Mouse (Mus musculus) right cerebral cortex, postnatal 36 days (tissue): ENCODE measurements around the gene Zdhhc24.

ENCODE experiments used
- DNase-seq, 2 experiments: peaks; one replicate each; pipeline ENCODE4 v3.0.0; 2022; ENCODE audit warnings: low spot score in 2 of 2, mixed read lengths in 1 of 2

Zdhhc24 gene

DNA sequence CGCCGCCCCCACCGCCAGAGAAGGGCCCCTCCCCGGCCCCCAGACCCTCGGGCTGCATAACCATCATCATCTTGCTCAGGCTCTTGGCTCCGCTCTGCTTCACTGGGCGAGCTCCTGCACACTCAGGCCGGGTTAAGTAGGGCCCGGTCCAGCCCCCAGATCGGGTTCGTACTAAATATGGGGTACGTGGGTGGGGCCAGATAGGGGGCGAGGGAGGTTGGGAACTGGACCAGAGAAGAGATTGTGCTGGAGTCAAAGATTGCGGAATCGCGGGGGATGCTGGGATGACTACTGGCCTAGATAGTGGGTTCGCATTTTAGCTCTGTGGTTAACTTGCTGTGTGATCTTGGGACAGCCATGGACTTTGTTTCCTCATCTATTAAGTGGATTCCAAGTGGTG, 683 bp upstream of the Zdhhc24 start, which contains the start of gene Actn3:
TSS of gene Actn3 (minus strand) at position 125 of the 400 bp plus-strand sequence.
- no peak for DNase-seq

DNA sequence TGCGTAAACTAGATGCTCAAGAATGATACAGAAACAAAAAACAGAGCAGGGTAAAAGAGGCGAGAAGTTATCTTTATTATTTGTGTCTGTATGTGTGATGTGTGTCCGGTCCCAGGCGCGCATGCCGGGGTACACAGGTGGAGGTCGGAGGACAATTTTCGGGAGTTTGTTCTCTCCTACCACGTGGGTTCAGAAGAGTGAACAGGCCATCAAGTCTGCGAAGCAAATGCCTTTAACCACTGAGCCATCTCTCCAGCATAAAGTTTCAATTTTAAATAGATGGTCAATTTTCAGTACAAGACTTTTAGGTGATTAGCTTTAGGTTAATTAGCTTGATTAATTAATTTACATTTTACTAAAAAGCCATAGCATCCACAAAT, 846 bp downstream of the Zdhhc24 start:
- no peak for DNase-seq

DNA sequence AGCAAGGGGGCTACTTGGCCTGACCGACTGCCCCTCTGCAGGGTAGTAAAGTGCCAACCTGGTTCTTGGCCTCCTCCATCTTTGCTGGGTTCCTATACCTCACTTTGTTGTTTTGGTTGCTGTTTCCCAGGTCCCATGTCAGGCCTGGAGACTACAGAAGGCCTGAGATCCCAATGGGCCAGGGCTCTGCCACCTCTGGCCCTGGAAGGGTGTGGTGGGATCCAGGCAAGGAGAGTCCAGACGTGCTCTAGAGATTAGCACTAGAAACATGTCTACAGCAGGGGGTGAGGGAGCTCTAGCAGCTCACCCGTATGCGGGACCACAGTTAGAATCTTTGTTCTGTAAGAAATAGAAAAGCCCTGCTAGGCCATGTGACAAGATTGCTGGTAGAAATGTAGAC, 5.5 kb downstream of the Zdhhc24 start:
- no peak for DNase-seq

DNA sequence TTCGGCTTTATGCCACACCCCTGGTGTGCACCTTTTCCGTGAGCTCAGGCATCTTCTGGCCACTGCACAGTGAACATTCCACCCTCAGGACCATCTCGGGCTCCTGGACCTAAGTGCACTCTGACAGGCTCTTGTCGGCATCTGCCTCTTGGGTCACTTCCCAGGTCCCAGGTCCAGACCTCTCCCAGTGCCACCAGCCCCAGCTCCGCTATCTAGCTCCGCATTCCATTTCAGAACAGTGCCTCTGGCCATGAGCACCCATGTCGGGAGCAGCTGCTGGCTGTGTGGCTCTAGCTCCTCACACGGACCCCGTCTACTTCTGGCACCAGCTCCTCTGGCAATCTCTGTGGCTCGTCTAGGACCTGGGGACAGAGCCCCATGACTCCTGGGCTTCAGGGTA, 11.3 kb downstream of the Zdhhc24 start:
- DNase-seq = no peak

DNA sequence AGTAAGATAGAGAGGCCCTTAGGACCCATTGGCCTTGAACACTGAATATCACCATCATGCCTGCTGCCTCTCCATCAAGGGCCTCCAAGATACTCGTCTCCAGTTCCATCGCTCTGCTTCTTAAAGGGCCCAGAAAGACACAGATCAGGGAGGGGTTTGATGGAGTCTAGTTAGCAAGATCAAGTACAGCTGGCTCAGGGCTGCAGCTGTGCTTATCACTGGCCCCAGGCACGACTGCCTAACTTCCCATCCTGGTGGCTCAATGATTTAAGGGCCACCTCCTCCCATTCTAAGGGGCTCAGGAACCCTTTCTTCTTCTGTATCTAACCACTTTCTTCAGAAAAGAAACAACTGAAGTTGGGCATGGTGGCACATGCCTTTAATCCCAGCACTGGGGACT, 13.3 kb downstream of the Zdhhc24 start:
- DNase-seq = no peak

DNA sequence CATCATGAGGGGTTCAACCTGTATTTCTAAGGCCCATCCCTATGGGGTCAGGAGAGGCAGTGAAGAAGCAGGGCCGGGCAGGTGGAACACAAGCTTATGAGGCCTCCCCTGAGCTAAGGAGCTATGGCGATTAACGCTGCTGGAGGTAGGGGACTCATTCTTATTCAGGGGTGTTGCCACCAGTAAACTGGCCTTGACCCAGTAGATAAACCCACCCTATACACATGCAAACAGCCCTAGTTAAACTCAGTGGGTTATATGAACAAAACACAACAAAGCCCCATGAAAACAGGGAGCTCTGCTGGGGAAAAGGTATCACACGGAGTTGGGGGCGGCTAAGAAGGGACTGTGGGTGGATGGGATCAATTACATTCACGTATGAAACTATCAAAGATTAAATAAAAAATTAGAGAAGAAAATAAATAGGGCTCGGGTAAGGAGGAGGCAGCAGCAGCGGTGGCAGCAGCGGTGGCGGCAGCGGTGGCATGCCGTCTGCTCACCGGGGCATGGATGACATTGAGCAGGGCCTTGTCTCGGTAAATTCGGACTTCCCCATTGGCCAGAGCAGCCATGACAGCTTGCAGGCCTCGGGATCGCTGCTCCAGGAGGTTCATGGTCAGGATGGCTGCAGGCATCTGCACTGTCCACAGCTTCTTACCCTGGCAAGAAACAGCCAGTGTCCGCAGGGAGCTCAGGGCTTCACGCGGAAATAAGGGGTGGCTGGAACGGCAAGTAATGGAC, 18.5 kb downstream of the Zdhhc24 start:
- DNase-seq = no peak

DNA sequence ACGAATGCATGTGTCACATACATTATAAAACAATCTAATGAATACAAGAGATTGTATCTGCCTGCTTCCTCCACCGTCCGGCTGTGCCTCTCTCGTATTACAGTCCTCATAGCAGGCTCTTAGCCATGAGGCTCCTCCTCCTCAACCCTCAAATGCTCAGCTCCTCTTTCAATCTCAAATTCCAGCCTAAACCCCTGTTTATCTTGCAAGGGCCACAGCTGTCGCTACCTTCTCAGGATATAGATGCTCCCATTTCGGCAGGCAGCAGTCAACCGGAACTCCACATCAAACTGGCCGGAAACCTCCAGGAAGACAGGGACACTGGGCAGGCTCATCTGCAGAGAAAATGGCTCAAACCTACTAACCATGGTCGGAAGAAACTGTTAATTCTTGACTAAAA, 20.5 kb downstream of the Zdhhc24 start:
- no peak for DNase-seq

DNA sequence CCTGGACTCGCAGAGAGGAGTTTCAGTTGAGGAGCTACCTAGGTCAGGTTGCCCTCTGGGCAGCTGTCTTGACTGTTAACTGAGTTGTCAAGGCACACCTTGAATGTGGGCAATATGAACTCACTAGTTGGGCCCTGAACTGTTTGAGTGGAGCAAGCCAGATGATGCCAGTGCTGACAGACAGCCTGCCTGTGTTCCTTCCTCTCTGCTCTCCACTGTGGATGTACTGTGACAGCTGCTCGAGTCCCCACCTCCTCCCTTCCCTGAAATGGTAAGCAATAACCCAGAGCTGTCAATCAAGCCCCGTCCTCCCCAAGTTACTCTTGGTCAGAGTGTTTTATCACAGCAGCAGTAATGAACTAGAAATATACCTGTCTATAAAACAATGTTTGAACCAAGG, 21.4 kb downstream of the Zdhhc24 start:
- DNase-seq = no peak

DNA sequence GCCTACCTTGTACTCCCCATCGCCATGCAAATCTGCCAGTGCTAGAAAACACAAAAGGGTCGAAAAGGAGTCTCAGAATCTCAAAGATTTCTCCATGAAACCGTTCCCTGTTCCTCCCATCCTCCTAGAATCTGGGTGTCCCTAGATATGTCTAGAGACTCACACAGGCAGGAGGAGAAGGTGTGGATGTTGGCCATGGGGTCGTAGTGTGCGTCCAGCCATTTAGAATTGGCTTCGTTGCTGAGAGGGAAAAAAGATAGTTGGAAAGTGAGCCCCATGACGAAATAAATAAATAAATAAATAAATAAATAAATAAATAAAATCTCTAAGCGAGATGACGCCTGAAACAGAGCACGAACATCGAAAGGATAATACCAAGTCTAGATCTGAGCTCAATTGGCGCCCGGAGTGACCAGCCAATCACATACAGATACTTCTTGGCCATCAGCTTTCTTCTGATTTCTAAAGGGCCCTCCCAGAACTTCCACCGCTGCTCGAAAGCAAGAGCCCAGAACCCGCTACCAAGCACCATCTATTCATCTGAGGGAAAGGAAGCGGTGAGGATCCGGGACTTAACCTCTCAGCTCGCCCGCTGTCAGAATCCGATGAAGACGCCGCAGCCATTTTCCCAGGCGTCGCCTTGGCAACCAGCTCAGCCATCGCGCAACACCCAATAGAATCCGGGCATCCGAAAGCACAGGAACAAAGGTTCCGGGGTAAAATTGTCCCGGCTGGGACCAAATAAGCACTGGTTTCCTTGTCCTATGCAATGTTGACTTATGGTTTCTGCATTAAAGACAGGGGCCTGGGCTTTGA, 27.7 kb downstream of the Zdhhc24 start, which contains the start of gene Bbs1:
TSS of gene Bbs1 (minus strand) at position 650 of the 816 bp plus-strand sequence.
- peak; percentile 59 to 63 for DNase-seq

DNA sequence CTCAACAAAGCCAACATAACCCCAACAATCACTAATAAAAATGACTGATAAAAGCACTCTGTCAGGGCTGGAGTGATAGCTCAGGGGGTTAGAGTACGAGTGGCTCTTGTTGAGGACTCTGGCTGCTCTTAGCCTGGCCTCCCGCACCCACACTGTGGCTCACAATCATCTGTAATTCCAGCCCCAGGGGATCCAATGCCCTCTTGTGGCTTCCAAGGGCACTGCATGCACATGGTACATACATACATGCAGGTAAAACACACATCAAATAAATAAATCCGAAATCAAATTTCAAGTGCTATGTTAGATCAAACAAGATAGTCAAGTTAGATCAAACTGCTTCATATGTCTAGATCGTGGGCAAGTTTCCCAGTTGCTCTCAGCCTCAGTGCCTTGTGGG, 29.6 kb downstream of the Zdhhc24 start:
- DNase-seq = no peak

DNA sequence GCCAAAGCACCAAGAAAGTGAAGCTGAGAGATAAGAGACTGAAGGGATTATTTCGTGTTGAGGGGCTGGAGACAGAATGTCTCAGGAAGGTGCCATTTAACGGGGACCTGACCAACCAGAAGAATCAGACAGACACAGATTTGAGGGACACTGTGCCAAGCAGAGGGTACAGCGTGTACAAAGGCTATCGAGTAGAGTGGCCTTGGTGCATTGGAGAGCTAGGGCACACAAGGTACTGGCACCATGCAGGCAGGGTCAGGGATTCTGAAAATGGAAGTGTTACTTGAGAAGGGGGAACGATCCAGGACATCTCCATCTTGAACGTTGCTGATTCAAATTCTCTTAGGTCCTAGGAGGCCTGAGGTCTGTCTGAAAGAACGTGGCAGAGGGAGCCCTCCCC, 30.9 kb downstream of the Zdhhc24 start:
- no peak for DNase-seq

DNA sequence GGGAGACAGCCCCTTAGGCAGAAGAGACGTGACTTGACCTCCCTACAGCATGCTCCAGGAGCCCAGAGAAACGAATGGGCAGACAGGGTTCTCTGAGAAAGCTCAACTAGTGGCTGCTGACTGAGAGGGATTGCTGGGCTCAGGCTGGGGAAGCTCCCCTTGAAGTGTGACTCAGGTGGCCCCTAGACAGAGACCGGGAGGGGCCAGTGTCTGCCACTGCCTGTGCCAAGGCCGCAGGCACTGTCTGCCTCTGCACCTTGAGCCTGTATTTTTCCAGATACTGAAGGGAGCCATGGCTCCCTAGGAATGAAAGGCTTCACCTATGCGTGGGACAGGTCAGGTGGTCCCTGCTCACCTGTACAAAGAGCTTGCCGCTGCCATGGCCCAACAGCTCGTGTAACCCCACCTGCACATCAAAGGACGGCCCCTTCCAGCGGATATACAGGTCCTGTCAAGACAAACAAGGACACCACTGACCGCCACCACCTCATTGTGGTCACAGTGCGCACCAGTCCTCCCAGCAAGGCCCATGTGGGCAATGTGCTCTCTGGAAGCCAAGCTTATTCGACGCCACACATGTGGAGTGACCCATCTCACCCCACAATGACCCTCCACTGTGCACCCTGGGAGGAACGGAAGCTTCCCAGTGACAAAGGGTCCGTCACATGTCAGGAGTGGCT, 37.6 kb downstream of the Zdhhc24 start:
- DNase-seq = no peak

DNA sequence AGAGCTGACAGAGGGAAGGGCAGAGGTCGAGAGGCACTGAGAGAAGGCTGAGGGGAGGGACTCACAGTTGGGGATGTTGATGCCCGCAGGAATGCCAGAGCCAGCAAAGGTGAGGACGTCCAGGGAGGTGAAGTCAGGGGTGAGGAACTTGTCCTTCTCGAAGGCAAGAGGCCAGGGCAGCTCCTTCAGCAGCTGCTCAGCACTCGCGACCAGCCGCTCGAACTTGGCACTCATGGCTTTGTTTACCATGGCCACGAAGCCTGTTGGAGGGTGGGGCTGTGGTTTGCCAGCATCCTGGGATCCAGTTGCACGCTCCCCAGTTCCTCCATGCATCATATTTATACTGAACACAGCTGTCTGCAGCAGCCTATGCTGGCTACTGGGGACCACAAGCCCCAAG, 38.4 kb downstream of the Zdhhc24 start:
- no peak for DNase-seq

DNA sequence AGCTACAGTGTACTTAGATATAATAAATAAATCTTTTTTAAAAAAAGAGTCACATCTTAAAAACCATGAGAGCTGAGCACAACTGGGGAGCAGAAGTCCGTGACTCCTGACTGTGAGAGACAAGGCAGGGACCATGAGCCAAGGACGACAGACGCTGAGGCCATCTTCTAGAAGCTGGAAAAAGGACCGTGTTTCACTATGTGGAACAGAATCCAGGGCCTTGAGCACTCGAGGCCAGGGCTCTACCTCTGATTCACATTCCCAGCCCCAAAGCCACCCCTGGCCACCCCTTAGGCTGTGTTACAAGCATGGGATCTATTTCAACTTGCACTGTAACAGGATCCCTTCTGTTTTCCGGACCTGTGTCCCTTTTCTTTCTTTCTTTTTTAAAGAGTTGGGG, 41.2 kb downstream of the Zdhhc24 start:
- no peak for DNase-seq

DNA sequence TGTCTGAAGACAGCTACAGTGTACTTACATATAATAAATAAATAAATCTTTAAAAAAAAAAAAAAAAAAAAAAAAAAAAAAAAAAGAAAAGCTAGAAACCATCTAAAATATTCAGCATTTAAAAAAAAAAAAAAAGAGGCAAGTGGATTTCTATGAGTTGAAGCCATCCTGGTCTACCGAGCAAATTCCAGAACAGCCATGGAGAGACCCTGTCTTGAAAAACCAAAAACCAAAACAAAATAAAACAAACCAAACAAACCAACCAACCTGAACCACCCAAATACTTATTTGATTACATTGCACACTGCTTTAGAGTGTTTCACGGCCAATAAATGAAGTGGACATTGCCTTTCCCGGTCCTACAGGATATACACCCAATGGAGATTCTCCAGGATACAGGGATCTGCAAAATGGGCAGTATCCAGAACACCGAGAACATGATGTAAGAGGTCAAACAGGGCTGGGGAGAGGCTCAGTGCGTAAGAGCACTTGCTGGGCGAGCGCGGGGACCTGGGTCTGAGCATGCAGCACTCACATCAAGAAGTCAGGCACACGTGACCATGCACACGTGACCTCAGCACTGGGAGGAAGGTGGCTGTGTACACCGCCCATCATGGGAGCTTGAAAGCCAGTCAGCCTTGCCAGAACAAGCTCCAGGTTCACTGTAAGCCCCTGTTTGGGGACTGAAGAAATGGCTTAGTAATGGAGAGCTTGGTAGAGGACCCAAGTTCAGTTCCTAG, 46.8 kb downstream of the Zdhhc24 start:
- DNase-seq = no peak

DNA sequence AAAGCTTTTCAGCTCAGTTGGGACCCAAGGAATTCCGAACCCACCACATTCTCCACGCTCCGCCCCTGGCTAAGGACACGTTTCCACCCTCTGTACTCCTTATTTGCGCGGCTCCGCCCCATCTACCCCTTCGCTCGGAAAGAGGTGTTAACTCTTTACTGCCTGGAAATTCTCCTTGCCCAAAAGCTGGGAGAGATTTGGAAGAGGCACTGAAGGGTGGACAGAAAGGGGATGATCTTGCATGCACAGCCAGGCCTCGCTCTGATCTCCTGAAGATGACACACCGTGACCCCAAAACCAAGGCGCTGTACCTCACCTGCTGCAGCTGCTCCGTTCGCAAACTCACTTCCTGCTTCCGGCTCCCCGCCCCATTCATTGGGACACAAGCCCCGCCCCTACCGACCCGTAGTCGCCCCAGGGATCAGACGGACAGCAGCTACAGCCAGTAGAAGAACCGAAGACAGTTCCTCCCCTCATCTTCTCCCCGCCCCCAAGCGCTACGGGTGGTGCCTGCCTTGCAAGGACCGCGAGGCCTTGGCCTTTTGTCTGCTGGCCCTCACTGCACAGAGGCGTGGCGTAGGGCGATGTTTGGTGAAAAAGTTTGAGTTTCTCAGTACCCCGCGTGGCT, 49.5 kb downstream of the Zdhhc24 start, which contains the start of gene Dpp3:
TSS of gene Dpp3 (minus strand) at position 384 of the 628 bp plus-strand sequence.
- peak; percentile 95 to 97 for DNase-seq

DNA sequence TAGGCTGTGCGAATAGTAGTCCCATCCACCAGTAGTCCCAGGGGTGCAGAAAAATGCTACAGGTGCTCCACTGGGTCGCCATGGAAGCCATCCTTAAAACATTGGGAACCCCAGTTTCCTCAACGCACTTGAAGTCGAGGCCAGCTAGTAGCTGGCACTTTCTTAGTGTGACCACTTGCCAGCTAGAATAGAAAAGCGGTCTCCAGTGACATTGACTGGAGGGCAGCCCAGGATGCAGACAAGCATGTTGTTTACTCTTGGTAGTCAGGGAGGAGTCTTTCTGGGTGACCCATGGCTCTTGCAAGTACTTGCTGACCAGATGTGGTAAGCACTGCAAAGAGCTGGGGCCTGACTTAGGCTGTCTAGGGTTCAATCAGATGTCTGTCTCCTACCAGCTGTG, 50.3 kb downstream of the Zdhhc24 start:
- no peak for DNase-seq
